Mouse (Mus musculus) cortical plate, adult 2 months (tissue): ENCODE measurements around the gene Nfia. TPM values are rescaled to one million over a fixed set of nuclear protein-coding genes. Genes with fewer than 3 reads are reported as not detected.

Experiments used
- H3K27ac ChIP-seq: fragments of 200-500 bp; 2 replicates; pipeline ENCODE4 v1.5.1; 2012; ENCODE audit warnings: low read length, control low read depth, inconsistent platforms; ENCODE audit not compliant: insufficient read depth
- H3K4me1 ChIP-seq: fragments of 200-500 bp; 2 replicates; pipeline ENCODE4 v1.6.1; 2011; ENCODE audit warnings: low read length; ENCODE audit not compliant: control insufficient read depth, insufficient read depth
- H3K4me3 ChIP-seq: fragments of 200-500 bp; 2 replicates; pipeline ENCODE4 v1.5.1; 2011; ENCODE audit warnings: mild to moderate bottlenecking, low read length, control low read depth; ENCODE audit not compliant: insufficient read depth
- CTCF ChIP-seq: fragments of 200-500 bp; IDR thresholded peaks from 2 replicates; pipeline ENCODE4 v1.5.1; 2011; ENCODE audit warnings: mild to moderate bottlenecking, control low read depth, low read length; ENCODE audit not compliant: insufficient read depth; ENCODE audit errors: extremely low read depth
- POLR2A ChIP-seq: fragments of 200-500 bp; IDR thresholded peaks from 2 replicates; pipeline ENCODE4 v1.6.1; 2011; ENCODE audit warnings: mild to moderate bottlenecking, low read length, control low read depth; ENCODE audit not compliant: insufficient read depth; ENCODE audit errors: extremely low read depth
- polyA plus RNA-seq: library from polyadenylated mRNA; depleted of rRNA; stranded (reverse); fragments of >200 nt; gene quantifications from 2 replicates; pipeline ENCODE4 v1.2.3, GENCODE M21; 2012

Nfia gene
- polyA plus RNA-seq, 1 experiment = 24.1 TPM

DNA sequence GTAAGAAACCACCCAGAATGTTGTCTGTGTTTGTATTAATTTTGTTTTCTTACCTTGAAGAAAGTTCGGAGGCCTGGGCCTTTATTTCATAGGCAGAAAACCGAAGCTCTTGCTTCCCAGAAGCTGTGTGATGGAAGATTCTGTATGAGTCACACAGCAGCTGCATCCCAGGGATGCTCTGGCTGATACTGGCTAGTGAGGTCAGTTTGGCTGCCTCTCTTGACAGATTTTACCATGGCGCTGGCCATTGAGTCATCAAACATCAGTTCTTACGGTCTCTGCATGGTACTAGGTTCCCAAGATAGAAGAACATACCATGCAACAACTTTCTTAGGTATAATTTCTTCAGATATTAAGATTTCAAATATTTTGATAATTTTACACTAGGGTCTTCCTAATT lies 22.3 kb downstream of the Nfia start:
- TF ChIP-seq POLR2A = no peak
- no peak for TF ChIP-seq CTCF
- Histone ChIP-seq H3K4me1 (peaks cover 2% of the 10 kb centered on the region; the same call in 1 of the 2 replicates), H3K27ac (no peak overlapping the region), H3K4me3 (no peak overlapping the region)

DNA sequence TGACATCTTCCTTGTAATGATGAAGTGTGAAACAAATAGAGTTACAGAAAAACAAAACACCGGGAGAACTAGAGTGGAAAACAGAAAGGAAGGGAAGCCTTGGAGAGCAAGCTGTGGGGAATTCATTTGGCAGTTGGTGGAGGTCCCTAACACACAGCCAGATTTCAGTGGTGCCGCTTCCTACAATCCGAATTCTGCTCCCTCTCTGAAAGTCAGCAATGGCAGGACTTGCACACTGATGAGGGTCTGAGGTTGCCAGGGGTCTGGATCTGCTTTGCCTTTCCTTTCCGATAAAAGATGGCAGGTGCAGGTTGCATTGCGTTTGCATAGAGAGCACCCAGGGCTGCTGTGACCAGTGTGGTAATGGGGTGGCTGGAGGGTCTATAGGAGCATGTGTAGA lies 23.4 kb downstream of the Nfia start:
- peaks cover 2% of the 10 kb centered on the region; the same call in 1 of the 2 replicates for H3K4me1 ChIP-seq
- H3K4me3 ChIP-seq = peak overlapping the region; percentile 17; the same call in 1 of the 2 replicates
- TF ChIP-seq CTCF = no peak
- TF ChIP-seq POLR2A = no peak
- H3K27ac ChIP-seq = peak overlapping the region; percentile 72

DNA sequence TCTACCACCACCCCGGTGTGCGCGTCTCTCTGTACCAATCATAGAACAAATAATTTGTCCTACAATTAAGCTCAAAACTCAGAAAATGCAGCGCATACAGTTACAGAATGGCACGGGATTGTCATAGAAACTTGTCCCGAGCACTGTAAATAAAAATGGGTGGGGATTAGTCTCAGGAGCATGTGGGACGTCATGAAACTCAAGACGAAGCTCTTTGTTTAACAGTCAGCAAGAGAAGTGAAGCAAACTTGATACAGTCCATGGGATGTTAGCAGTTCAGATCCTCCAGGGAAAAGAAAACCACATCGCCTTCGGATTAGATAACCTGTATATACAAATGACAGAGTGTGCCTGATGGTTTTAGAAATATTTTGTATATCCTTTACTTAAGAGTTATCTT lies 24.0 kb downstream of the Nfia start:
- peak overlapping the region; percentile 50 for H3K27ac ChIP-seq
- TF ChIP-seq POLR2A (no peak), CTCF (no peak)
- peaks cover 2% of the 10 kb centered on the region; the same call in 1 of the 2 replicates for H3K4me1 ChIP-seq
- 0 out of 2 replicates have a peak overlapping the region, but pooled peaks have one; percentile 17 for H3K4me3 ChIP-seq

DNA sequence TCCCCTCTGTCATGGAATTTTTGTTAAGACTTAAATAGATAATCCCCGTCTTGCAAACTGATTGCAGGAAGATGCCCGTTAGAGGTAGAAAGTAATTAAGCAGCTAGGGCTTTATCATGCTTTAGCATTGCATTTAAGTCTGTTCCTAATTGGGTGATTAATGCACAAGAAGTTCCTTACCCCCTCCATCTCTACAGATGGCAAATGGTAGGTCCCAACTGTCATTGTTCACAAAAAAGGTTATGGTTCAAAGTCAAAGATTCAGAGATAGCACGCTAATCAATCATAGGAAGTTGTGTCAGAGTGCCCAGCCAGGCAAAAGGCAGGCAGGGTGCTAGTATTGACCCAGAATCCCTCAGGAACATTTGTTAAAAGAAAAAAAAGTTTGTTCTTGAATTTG lies 31.3 kb downstream of the Nfia start:
- H3K4me3 ChIP-seq = no peak overlapping the region
- H3K4me1 ChIP-seq = peaks cover 1% of the 10 kb centered on the region; the same call in 1 of the 2 replicates
- H3K27ac ChIP-seq = no peak overlapping the region
- TF ChIP-seq POLR2A (no peak), CTCF (no peak)

DNA sequence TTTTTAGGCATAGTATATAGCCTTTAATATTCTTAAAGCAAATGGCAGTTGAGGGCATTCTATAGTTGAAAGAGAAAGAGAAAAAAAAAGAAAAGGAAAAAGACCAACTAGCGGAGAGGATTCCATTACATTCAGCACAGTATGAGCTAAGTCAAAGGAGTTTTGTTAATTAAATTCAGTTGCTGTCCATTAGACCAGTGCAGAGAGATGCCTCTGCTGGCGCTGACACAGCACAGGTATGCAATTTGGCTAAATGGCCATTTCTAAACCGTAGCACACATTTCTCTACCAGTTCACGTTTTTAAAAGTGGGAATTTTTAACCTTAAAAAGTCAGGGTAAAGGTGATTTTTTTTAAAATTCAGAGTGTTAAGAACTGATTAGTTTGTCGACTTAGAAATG lies 32.1 kb downstream of the Nfia start:
- Histone ChIP-seq H3K4me1 (peaks cover 1% of the 10 kb centered on the region; the same call in 1 of the 2 replicates), H3K4me3 (no peak overlapping the region), H3K27ac (no peak overlapping the region)
- no peak for TF ChIP-seq CTCF
- no peak for TF ChIP-seq POLR2A

DNA sequence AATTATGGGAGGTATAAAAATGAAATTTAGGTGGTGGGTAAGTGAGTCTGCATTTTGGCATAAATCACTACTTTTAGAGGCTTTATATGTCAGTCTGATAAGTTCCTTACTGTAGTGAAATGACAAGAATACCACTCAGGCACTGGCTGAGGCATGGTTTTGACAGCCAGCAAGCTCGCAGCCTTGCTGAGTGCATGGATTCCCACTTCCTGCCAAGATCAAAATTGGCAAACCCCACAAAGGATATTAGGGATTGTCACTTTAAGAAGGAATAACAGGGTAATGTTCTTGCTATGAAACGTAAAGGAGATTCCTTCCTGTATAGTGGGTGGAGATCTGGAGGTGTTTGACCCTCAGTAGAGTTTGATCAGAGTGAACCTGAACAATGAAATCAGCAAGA lies 32.7 kb downstream of the Nfia start:
- TF ChIP-seq CTCF (no peak), POLR2A (no peak)
- Histone ChIP-seq H3K27ac (no peak overlapping the region), H3K4me1 (peaks cover 1% of the 10 kb centered on the region; the same call in 1 of the 2 replicates), H3K4me3 (no peak overlapping the region)

DNA sequence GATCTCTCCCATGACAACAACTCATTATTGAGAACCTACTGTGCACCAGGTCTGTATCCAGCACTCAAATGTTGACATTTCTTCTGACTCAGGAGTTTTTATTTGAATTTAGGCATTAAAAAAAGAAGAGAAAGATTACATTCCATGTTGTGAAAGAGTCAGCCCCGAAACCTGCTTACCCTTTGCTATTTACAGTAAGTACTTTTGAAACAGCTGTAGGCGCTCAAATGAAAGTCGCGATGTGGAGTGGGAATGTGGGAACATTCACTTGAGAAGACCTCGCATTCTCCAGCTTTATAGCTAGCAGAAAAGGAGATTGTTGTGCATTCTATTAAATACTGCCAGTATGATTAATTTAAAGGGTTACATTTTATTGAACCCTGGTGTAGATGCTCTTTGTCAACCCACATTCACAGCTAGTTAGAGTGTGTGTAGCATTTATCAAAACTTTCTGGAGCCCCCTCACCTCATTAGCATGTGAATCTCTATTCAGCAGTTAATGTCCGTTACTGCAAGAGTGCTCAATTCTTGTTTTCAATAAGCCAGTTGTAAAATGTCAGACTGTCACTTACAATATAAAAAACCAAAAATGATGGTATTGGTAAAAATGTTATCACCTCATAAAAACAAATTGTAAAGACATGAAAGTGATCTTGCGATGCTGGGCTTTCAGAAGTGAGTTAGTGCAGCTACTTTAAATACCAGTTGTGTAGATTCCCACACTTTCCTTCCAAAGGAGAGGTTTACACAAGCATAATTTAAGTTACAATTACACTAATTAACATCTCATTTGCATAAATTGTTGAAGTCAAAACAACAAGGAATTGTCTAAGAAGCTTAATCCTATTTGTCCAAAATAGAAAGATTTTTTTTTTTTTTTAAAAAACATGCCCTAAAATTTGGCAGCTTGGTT lies 33.6 kb downstream of the Nfia start:
- TF ChIP-seq POLR2A (no peak), CTCF (no peak)
- H3K4me3 ChIP-seq = no peak overlapping the region
- H3K4me1 ChIP-seq = peaks cover 1% of the 10 kb centered on the region; the same call in 1 of the 2 replicates
- no peak overlapping the region for H3K27ac ChIP-seq

DNA sequence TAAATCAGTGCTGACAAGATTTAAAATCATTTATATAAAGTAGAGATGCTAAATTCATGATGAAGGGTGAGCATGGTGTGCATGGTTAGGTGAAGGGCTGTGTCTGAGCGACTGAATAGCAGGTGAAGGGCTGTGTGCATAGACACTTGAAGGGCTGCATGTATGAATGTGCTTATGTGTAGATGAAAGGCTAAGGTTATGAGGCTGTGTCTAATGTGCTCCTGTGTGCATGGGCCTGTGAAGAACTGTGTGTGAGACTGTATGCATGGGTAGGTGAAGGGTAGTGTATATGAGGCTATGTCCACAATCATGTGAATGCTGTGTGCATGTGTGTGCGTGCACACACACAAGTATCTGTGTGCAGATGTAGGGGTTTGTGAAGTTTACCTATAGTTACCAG lies 34.4 kb downstream of the Nfia start:
- H3K27ac ChIP-seq = no peak overlapping the region
- peaks cover 1% of the 10 kb centered on the region; the same call in 1 of the 2 replicates for H3K4me1 ChIP-seq
- no peak overlapping the region for H3K4me3 ChIP-seq
- TF ChIP-seq POLR2A (no peak), CTCF (no peak)

DNA sequence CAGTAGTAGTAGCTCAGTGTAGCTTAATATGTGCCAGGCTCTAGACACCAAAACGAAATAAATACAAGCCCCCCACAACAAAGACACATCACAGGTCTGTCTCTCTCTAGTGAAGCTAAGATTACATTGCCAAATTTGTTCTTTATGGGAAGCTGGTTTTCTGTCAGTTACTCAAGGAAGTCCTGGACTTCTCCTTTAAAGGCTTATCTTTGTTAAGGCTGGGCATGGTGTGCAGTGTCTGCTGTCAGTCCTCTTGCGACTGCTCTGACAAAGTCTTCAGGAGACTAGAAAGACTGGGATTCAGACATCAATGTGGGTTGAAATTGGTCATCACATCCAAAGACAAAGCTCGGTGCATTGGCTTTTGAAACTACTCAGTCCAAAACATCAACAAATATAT lies 36.4 kb downstream of the Nfia start:
- no peak for TF ChIP-seq POLR2A
- TF ChIP-seq CTCF = no peak
- H3K27ac ChIP-seq = no peak overlapping the region
- H3K4me1 ChIP-seq = peaks cover 1% of the 10 kb centered on the region; the same call in 1 of the 2 replicates
- H3K4me3 ChIP-seq = no peak overlapping the region

DNA sequence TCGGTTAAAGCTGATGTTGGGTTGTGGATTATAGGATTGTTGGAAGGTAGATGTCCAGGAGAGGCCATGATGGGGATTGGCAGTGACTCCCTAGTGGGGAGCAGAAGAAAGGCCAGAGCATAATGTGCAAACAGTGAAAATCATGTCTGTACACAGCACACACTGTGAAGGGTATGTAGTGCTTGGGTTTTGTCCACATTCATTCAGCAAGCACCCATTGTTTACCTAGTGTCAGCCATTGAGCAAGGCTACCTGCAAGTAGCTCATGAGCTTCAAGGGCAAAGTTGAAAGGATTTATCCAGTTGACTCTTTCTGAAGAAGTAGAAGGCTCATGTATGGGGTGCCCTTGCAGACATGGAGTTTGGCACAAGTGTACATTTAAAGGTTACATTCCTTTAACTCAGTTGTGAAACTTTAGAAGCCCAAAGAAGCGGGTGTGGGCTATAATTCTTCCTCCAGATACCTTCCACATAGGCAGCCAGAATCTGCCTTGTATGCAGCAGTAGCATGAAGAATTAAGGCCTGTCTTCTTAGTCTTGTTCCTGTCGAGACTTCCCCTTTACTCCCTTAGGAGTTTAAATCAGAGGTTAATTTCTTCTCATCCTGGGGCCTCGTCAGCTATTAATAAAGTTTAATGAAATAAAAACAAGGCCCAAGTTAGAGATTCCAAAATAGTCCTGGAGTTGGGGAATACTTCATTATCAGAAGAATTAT lies 37.2 kb downstream of the Nfia start:
- Histone ChIP-seq H3K4me1 (peaks cover 1% of the 10 kb centered on the region; the same call in 1 of the 2 replicates), H3K27ac (no peak overlapping the region), H3K4me3 (no peak overlapping the region)
- TF ChIP-seq CTCF = no peak
